Mouse (Mus musculus): ENCODE results near the gene Tns1.

Gene Tns1

GRCm38 (mm10) chr1:74091138-74091537 lies 33.1 kb downstream of the Tns1 start:
- TF ChIP-seq CTCF (conservative IDR thresholded peaks at IDR 0.05; ENCODE audit: low read length) (no peak), NANOG (IDR thresholded peaks at IDR 0.05; ENCODE audit: borderline replicate concordance, low read length) (no peak), POU5F1 (IDR thresholded peaks at IDR 0.05; ENCODE audit: borderline replicate concordance, low read length) (no peak)
- peak overlapping the region; percentile 35; the same call in 1 of the 2 replicates for H3K4me3 ChIP-seq (replicated peaks; ENCODE audit: low read length)
- peaks cover 59% of the 10 kb centered on the region for H3K27me3 ChIP-seq (ENCODE audit: insufficient read depth, low read length)
- peaks cover 67% of the 10 kb centered on the region for H3K4me1 ChIP-seq (replicated peaks; ENCODE audit: low read depth, low read length)
- H3K36me3 ChIP-seq (ENCODE audit: insufficient read depth, low read length), result no peaks in the 10 kb centered on the region
- no peaks in the 10 kb centered on the region for H3K9me3 ChIP-seq (ENCODE audit: low read length)

DNA sequence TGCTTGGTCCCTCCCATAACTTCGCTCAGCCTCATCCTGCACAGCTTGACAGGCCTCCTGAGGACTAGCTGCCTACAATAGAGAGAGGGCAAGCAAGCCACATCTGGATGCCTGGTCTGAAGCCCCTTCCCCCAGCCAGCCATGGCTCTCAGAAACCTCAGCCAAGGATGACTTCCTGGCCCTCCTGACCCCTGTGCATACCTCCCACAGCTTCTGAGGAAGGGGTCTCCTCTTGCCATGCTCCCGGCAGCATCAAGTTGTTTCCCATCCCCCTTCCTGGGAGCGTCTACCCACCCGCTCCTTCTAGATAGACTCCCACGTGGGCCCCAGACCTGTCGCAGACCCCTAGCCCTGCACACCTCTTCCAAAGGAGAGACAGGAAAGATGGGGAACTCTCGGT lies 33.9 kb downstream of the Tns1 start:
- TF ChIP-seq CTCF (conservative IDR thresholded peaks at IDR 0.05; ENCODE audit: low read length) (no peak), POU5F1 (IDR thresholded peaks at IDR 0.05; ENCODE audit: borderline replicate concordance, low read length) (no peak), NANOG (IDR thresholded peaks at IDR 0.05; ENCODE audit: borderline replicate concordance, low read length) (no peak)
- Histone ChIP-seq H3K4me1 (replicated peaks; ENCODE audit: low read depth, low read length) (peaks cover 65% of the 10 kb centered on the region), H3K4me3 (replicated peaks; ENCODE audit: low read length) (0 out of 2 replicates have a peak overlapping the region, but pooled peaks have one; percentile 17), H3K36me3 (ENCODE audit: insufficient read depth, low read length) (no peaks in the 10 kb centered on the region), H3K27me3 (ENCODE audit: insufficient read depth, low read length) (peaks cover 53% of the 10 kb centered on the region), H3K9me3 (ENCODE audit: low read length) (no peaks in the 10 kb centered on the region)

DNA sequence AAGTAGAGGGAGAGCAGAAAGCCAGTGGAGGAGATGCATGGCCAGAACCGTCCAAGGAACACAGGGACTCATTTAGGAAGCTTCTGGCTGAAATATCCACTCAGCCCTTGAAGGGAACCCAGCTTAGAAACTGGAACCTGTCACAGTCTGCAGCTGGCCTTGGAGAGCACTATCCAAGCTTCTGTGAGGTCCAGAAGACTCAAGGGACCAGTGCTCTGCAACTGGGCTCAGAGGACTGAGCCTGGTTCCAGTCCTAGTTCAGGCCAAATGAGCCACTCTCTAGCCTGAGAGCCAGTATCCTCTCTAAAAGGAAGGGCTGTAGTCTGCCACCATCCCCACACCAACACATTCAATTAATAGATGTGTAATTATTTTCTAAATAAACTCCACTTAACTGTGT lies 35.7 kb downstream of the Tns1 start:
- H3K36me3 ChIP-seq (ENCODE audit: insufficient read depth, low read length), result no peaks in the 10 kb centered on the region
- TF ChIP-seq CTCF (conservative IDR thresholded peaks at IDR 0.05; ENCODE audit: low read length) (no peak), NANOG (IDR thresholded peaks at IDR 0.05; ENCODE audit: borderline replicate concordance, low read length) (no peak), POU5F1 (IDR thresholded peaks at IDR 0.05; ENCODE audit: borderline replicate concordance, low read length) (no peak)
- H3K27me3 ChIP-seq (ENCODE audit: insufficient read depth, low read length), result peaks cover 53% of the 10 kb centered on the region
- no peaks in the 10 kb centered on the region for H3K9me3 ChIP-seq (ENCODE audit: low read length)
- no peak overlapping the region for H3K4me3 ChIP-seq (replicated peaks; ENCODE audit: low read length)
- peaks cover 65% of the 10 kb centered on the region for H3K4me1 ChIP-seq (replicated peaks; ENCODE audit: low read depth, low read length)

- TF ChIP-seq NANOG (IDR thresholded peaks at IDR 0.05; ENCODE audit: borderline replicate concordance, low read length) (no peak), POU5F1 (IDR thresholded peaks at IDR 0.05; ENCODE audit: borderline replicate concordance, low read length) (no peak), CTCF (conservative IDR thresholded peaks at IDR 0.05; ENCODE audit: low read length) (no peak)
- no peak overlapping the region for H3K4me3 ChIP-seq (replicated peaks; ENCODE audit: low read length)
Observed at GRCm38 (mm10) chr1:74085566-74085965, 38.7 kb downstream of the Tns1 start.

DNA sequence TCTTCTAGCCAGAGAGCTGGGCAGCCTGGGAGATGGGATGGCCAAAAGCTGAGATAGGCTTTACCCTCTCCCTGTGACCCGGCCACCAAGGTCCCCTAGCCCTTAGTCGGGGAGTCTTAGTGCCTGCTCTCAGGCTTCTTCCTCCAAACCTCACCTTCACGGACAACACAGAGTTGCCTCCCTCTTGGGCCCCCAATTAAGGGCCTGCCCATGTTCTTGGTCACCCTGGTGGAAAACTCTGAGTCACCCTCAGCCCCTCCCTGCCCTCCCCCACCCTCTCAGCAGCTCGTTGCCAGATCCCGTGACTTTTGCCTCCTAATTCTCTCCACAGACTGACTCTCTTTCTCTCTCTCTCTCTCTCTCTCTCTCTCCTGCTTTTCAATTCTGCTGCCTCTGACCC lies 39.5 kb downstream of the Tns1 start:
- Histone ChIP-seq H3K4me1 (replicated peaks; ENCODE audit: low read depth, low read length) (peaks cover 44% of the 10 kb centered on the region), H3K4me3 (replicated peaks; ENCODE audit: low read length) (no peak overlapping the region), H3K27me3 (ENCODE audit: insufficient read depth, low read length) (peaks cover 28% of the 10 kb centered on the region), H3K36me3 (ENCODE audit: insufficient read depth, low read length) (no peaks in the 10 kb centered on the region), H3K9me3 (ENCODE audit: low read length) (no peaks in the 10 kb centered on the region)
- TF ChIP-seq POU5F1 (IDR thresholded peaks at IDR 0.05; ENCODE audit: borderline replicate concordance, low read length) (no peak), NANOG (IDR thresholded peaks at IDR 0.05; ENCODE audit: borderline replicate concordance, low read length) (no peak), CTCF (conservative IDR thresholded peaks at IDR 0.05; ENCODE audit: low read length) (no peak)

More at GRCm38 (mm10) chr1:74085566-74085965, 38.7 kb downstream of the Tns1 start:
- H3K27me3 ChIP-seq (ENCODE audit: insufficient read depth, low read length), result peaks cover 36% of the 10 kb centered on the region
- H3K36me3 ChIP-seq (ENCODE audit: insufficient read depth, low read length), result no peaks in the 10 kb centered on the region
- H3K9me3 ChIP-seq (ENCODE audit: low read length), result no peaks in the 10 kb centered on the region
- H3K4me1 ChIP-seq (replicated peaks; ENCODE audit: low read depth, low read length), result peaks cover 52% of the 10 kb centered on the region

DNA sequence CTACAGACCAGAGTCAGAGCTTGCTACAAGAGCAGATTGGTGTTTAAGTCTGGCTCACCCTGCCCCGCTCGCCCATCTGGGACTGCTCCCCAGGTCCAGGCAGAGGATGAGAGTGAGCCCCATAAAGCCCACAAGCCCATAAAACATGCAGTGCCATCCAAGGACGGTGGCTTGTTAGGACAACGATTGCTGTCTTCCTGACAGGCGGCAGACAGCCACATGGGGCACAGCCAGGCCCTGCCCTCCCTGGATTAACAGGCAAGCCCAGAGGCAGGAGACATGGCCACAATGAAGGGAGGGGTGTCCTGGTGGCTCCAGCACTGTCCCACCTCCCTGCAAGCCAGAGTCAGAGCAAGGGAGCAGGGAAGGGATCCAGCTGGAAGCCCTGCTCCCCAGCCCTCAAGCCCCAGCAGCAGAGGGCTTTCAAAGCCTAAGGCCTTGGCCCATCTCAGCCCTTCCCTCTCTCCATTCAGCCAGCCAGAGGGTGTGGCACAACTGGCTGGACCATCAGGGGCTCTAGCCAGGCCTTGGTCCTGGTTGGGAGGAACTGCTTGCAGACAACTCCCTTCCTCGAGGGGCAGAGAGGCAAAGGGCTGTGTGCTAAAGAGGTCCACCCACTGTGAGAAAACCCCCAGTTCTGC lies 40.1 kb downstream of the Tns1 start:
- Histone ChIP-seq H3K4me3 (replicated peaks; ENCODE audit: low read length) (peak overlapping the region; percentile 23; the same call in 1 of the 2 replicates), H3K36me3 (ENCODE audit: insufficient read depth, low read length) (no peaks in the 10 kb centered on the region), H3K4me1 (replicated peaks; ENCODE audit: low read depth, low read length) (peaks cover 40% of the 10 kb centered on the region), H3K27me3 (ENCODE audit: insufficient read depth, low read length) (peaks cover 24% of the 10 kb centered on the region), H3K9me3 (ENCODE audit: low read length) (no peaks in the 10 kb centered on the region)
- TF ChIP-seq POU5F1 (IDR thresholded peaks at IDR 0.05; ENCODE audit: borderline replicate concordance, low read length), result no peak
- no peak for TF ChIP-seq NANOG (IDR thresholded peaks at IDR 0.05; ENCODE audit: borderline replicate concordance, low read length)
- TF ChIP-seq CTCF (conservative IDR thresholded peaks at IDR 0.05; ENCODE audit: low read length), result no peak

DNA sequence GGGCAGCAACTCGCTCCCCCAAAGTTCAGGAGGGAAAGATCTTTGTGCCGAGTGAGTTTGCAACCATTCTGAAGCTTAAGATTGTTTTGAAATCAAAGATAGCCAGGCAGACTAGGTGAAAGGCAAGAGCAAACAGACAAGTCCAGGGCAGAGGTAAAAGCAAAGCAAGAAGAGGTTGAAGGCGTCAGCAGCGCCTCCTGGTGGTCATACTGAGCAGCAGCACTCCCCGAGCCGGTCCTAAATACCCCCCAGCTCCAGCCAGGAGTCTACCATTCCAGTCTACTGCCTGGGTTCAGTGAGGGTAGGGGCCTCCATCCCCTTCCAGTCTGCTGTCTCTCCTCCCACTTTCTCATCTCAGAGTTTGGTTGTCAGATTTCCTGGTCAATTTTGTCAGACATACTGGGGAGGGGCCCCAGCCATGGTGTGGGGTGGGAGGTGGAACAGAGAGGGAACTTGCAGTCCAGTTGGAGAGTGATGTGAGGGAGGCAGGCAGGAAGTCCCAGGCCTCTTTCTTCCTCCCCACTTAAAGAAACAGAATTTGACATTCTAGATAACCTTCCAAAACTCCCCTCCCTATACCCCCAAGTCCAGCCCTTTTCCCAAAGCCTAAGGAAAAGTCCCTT lies 41.3 kb downstream of the Tns1 start:
- peak; percentile 97 for TF ChIP-seq CTCF (conservative IDR thresholded peaks at IDR 0.05; ENCODE audit: low read length)
- no peak for TF ChIP-seq NANOG (IDR thresholded peaks at IDR 0.05; ENCODE audit: borderline replicate concordance, low read length)
- peaks cover 40% of the 10 kb centered on the region for H3K4me1 ChIP-seq (replicated peaks; ENCODE audit: low read depth, low read length)
- H3K9me3 ChIP-seq (ENCODE audit: low read length), result no peaks in the 10 kb centered on the region
- H3K36me3 ChIP-seq (ENCODE audit: insufficient read depth, low read length), result no peaks in the 10 kb centered on the region
- peaks cover 26% of the 10 kb centered on the region; the same call in 1 of the 2 replicates for H3K27me3 ChIP-seq (ENCODE audit: insufficient read depth, low read length)
- no peak overlapping the region for H3K4me3 ChIP-seq (replicated peaks; ENCODE audit: low read length)

GRCm38 (mm10) chr1:74081573-74081989 lies 42.7 kb downstream of the Tns1 start:
- TF ChIP-seq NANOG (IDR thresholded peaks at IDR 0.05; ENCODE audit: borderline replicate concordance, low read length) (no peak), POU5F1 (IDR thresholded peaks at IDR 0.05; ENCODE audit: borderline replicate concordance, low read length) (no peak), CTCF (conservative IDR thresholded peaks at IDR 0.05; ENCODE audit: low read length) (no peak)
- Histone ChIP-seq H3K27me3 (ENCODE audit: insufficient read depth, low read length) (peaks cover 26% of the 10 kb centered on the region; the same call in 1 of the 2 replicates), H3K4me1 (replicated peaks; ENCODE audit: low read depth, low read length) (peaks cover 40% of the 10 kb centered on the region), H3K36me3 (ENCODE audit: insufficient read depth, low read length) (no peaks in the 10 kb centered on the region), H3K9me3 (ENCODE audit: low read length) (no peaks in the 10 kb centered on the region), H3K4me3 (replicated peaks; ENCODE audit: low read length) (no peak overlapping the region)

All from E14TG2a.4 (cell line).